Mouse (Mus musculus) lung, postnatal 0 days (tissue): ENCODE results near the gene Slc36a3. TPM values are rescaled to one million over a fixed set of nuclear protein-coding genes. Genes with fewer than 3 reads are reported as not detected.

Experiments
- ATAC-seq: fragments of 200-750 bp; cut with Nextera tagmentation; 2 replicates; pipeline ENCODE4 v1.8.0; 2017; ENCODE audit warnings: moderate library complexity
- DNase-seq: peaks from one replicate; pipeline ENCODE4 v3.0.0-alpha.2; 2016; ENCODE audit warnings: low spot score
- H3K27ac ChIP-seq: fragments of 300-500 bp; sonication (generic); 2 replicates; pipeline ENCODE4 v1.5.1; 2014; ENCODE audit warnings: antibody characterized with exemption, mild to moderate bottlenecking, low read length, mixed read lengths
- H3K27me3 ChIP-seq: fragments of 300-500 bp; sonication (generic); replicated peaks from 2 replicates; pipeline ENCODE4 v1.6.1; 2014; ENCODE audit warnings: low read length, mixed read lengths; ENCODE audit not compliant: insufficient read depth
- H3K36me3 ChIP-seq: fragments of 300-500 bp; sonication (generic); 2 replicates; pipeline ENCODE4 v1.6.1; 2014; ENCODE audit warnings: low read length, mixed read lengths; ENCODE audit not compliant: insufficient read depth
- H3K4me1 ChIP-seq: fragments of 300-500 bp; sonication (generic); 2 replicates; pipeline ENCODE4 v1.6.1; 2014; ENCODE audit warnings: antibody characterized with exemption, low read depth, low read length, mixed read lengths; ENCODE audit not compliant: insufficient read depth
- H3K4me2 ChIP-seq: fragments of 300-500 bp; sonication (generic); replicated peaks from 2 replicates; pipeline ENCODE4 v1.6.1; 2014; ENCODE audit warnings: low read depth, mild to moderate bottlenecking, low read length, moderate library complexity, mixed read lengths
- H3K4me3 ChIP-seq: fragments of 300-500 bp; sonication (generic); 2 replicates; pipeline ENCODE4 v1.5.1; 2014; ENCODE audit warnings: low read depth, low read length
- H3K9ac ChIP-seq: fragments of 300-500 bp; sonication (generic); replicated peaks from 2 replicates; pipeline ENCODE4 v1.6.1; 2014; ENCODE audit warnings: low read depth, mild to moderate bottlenecking
- H3K9me3 ChIP-seq: fragments of 300-500 bp; sonication (generic); 2 replicates; pipeline ENCODE4 v1.6.1; 2016; ENCODE audit warnings: low read length, mixed read lengths
- CTCF ChIP-seq: IDR thresholded peaks from 2 replicates; pipeline ENCODE4 v1.5.1; 2016; ENCODE audit warnings: antibody characterized with exemption, mild to moderate bottlenecking
- EP300 ChIP-seq: IDR thresholded peaks from 2 replicates; pipeline ENCODE4 v1.6.1; 2016; ENCODE audit warnings: antibody characterized with exemption, mild to moderate bottlenecking, control low read depth
- WGBS: fragments of 180-500 bp; shearing (Covaris S2); extraction: QIAGEN DNeasy Blood & Tissue Kit; methylation state at CpG from one replicate; pipeline ENCODE4 v1.1.7; 2014; 5-methylcytosine and 5-hydroxymethylcytosine counted together
- polyA plus RNA-seq: library from polyadenylated mRNA; unstranded; fragments of >200 nt; fragmentation: Nextera tagmentation; extraction: Ambion mirVana; gene quantifications from 2 replicates; pipeline ENCODE4 v1.2.1, GENCODE M21; 2015

Slc36a3 gene
- polyA plus RNA-seq, 1 experiment from 2014 or later: not detected

- Histone ChIP-seq H3K27ac (no peak overlapping the region), H3K4me1 (no peaks in the 10 kb centered on the region), H3K4me3 (no peak overlapping the region), H3K9me3 (no peaks in the 10 kb centered on the region), H3K36me3 (no peaks in the 10 kb centered on the region), H3K9ac (no peak overlapping the region), H3K27me3 (no peaks in the 10 kb centered on the region), H3K4me2 (no peak overlapping the region)
- WGBS: 95% methylated on average over 1 of the region's 1 CpGs
- TF ChIP-seq CTCF (no peak), EP300 (no peak)
- ATAC-seq (no peak), DNase-seq (no peak)
Measured at GRCm38 (mm10) chr11:55106636-55107035, 44.9 kb downstream of the Slc36a3 start.

GRCm38 (mm10) chr11:55105389-55105788, 46.1 kb downstream of the Slc36a3 start:
- H3K27ac ChIP-seq: no peak overlapping the region
- H3K4me1 ChIP-seq: no peaks in the 10 kb centered on the region
- no peak overlapping the region for H3K4me2 ChIP-seq
- H3K9me3 ChIP-seq: no peaks in the 10 kb centered on the region
- DNase-seq: no peak
- ATAC-seq: no peak
- WGBS: 49% methylated on average over 4 of the region's 4 CpGs
- H3K27me3 ChIP-seq: no peaks in the 10 kb centered on the region
- H3K4me3 ChIP-seq: no peak overlapping the region
- H3K9ac ChIP-seq: no peak overlapping the region
- no peaks in the 10 kb centered on the region for H3K36me3 ChIP-seq
- TF ChIP-seq CTCF (no peak), EP300 (no peak)

- ATAC-seq (no peak), DNase-seq (no peak)
- Histone ChIP-seq H3K9me3 (no peaks in the 10 kb centered on the region), H3K4me1 (no peaks in the 10 kb centered on the region), H3K4me2 (no peak overlapping the region), H3K36me3 (no peaks in the 10 kb centered on the region), H3K27me3 (no peaks in the 10 kb centered on the region), H3K9ac (no peak overlapping the region), H3K4me3 (no peak overlapping the region), H3K27ac (no peak overlapping the region)
- TF ChIP-seq CTCF (no peak), EP300 (no peak)
- 63% methylated on average over 3 of the region's 3 CpGs for WGBS
Measured at GRCm38 (mm10) chr11:55103229-55103628, 48.3 kb downstream of the Slc36a3 start.

DNA sequence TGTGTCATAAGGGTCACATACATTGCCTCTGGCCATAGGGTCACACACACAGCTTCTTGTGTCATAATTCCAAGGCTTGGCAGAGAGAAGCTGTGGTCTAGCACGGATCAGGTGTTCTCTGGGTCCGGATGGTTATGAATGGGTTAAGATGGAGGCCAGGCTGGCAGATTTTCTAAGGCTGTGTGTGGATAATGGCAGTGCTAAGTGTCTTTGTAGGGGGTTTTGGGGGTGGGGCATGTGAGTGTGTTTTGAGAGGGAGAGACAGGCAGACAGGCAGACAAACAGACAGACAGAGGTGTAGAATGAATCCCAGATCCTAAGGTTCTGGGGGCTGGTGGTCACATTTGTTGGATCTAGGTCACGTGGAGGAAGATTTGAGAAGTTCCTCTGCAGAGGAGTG, 49.5 kb downstream of the Slc36a3 start:
- H3K4me1 ChIP-seq: no peaks in the 10 kb centered on the region
- no peaks in the 10 kb centered on the region for H3K36me3 ChIP-seq
- no peak overlapping the region for H3K9ac ChIP-seq
- H3K4me3 ChIP-seq: no peak overlapping the region
- WGBS: 85% methylated on average over 3 of the region's 3 CpGs
- H3K9me3 ChIP-seq: no peaks in the 10 kb centered on the region
- ATAC-seq (no peak), DNase-seq (no peak)
- H3K27ac ChIP-seq: no peak overlapping the region
- H3K4me2 ChIP-seq: no peak overlapping the region
- no peak for TF ChIP-seq EP300
- TF ChIP-seq CTCF: no peak
- no peaks in the 10 kb centered on the region for H3K27me3 ChIP-seq

GRCm38 (mm10) chr11:55099868-55100267, 51.6 kb downstream of the Slc36a3 start:
- ATAC-seq (no peak), DNase-seq (no peak)
- no peaks in the 10 kb centered on the region for H3K9me3 ChIP-seq
- no peaks in the 10 kb centered on the region for H3K4me1 ChIP-seq
- H3K27me3 ChIP-seq: no peaks in the 10 kb centered on the region
- H3K4me2 ChIP-seq: no peak overlapping the region
- TF ChIP-seq EP300 (no peak), CTCF (no peak)
- H3K9ac ChIP-seq: no peak overlapping the region
- no peaks in the 10 kb centered on the region for H3K36me3 ChIP-seq
- WGBS: 56% methylated on average over 4 of the region's 4 CpGs
- no peak overlapping the region for H3K27ac ChIP-seq
- H3K4me3 ChIP-seq: no peak overlapping the region

GRCm38 (mm10) chr11:55099019-55099771, 52.3 kb downstream of the Slc36a3 start:
- TF ChIP-seq CTCF (no peak), EP300 (no peak)
- Histone ChIP-seq H3K4me3 (no peak overlapping the region), H3K4me1 (no peaks in the 10 kb centered on the region), H3K27me3 (no peaks in the 10 kb centered on the region), H3K4me2 (no peak overlapping the region), H3K36me3 (no peaks in the 10 kb centered on the region), H3K9ac (no peak overlapping the region), H3K9me3 (no peaks in the 10 kb centered on the region), H3K27ac (no peak overlapping the region)
- DNase-seq (no peak), ATAC-seq (no peak)
- WGBS: 93% methylated on average over 8 of the region's 8 CpGs
